20 mouse cellular contexts compared by ENCODE assay signal in the genomic region with DNA sequence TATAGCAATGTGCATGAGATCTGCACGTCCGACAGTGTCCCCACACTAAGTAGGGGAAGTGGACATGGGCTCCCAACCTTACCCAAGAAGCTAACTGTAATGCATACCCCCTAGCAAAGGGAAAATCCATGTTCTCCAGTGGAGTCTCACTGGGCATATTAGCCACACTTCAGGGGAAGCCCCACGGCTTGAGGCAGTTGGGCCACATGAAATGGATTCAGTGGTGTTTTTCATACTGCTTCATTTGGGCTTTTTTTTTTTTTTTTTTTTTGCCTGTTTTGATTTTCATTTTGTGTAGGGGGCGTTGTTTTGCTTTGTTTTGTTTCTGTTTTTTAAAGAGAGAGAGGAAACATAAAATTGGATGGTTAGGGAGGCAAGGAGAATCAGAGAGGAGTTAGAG.
DNase-seq lines count a peak whose midpoint lies in the region; TF ChIP-seq lines count a peak whose summit lies in the region.
"Had no signal": no experiment of that assay in that cellular context is flagged by ENCODE, and none has a peak within 500 bp of the region (broad histone marks: within the 10 kb centered on the region; RNA-seq: fewer than 3 reads in every experiment).

No protein-coding gene starts in this region.

- peak overlapping the region; percentile 100 for H3K27ac ChIP-seq in CH12.LX (ENCODE audit: insufficient read depth, low read depth)
- H3K27ac ChIP-seq: embryonic facial prominence, embryonic 13.5 days; embryonic facial prominence, embryonic 15.5 days; forebrain, embryonic 10.5 days; forebrain, embryonic 12.5 days had no signal

- H3K4me2 ChIP-seq in CH12.LX (ENCODE audit: insufficient read depth, low read depth, poor library complexity, severe bottlenecking), result peak overlapping the region; percentile 95
- H3K4me2 ChIP-seq: embryonic facial prominence, embryonic 13.5 days; embryonic facial prominence, embryonic 15.5 days; forebrain, embryonic 12.5 days had no signal

- peaks cover 9 to 48% of the 10 kb centered on the region in 2 experiments for H3K4me1 ChIP-seq in CH12.LX (ENCODE audit: control insufficient read depth in 1 of 2, insufficient read depth in 2 of 2)
- H3K4me1 ChIP-seq: forebrain, embryonic 12.5 days had no signal

- TF ChIP-seq EP300 in CH12.LX (IDR thresholded peaks at IDR 0.05; ENCODE audit: low read length), result peak; percentile 69

- peaks cover 8% of the 10 kb centered on the region for H3K9me3 ChIP-seq in CH12.LX (replicated peaks; ENCODE audit: low read length)
- H3K9me3 ChIP-seq: embryonic facial prominence, embryonic 13.5 days; embryonic facial prominence, embryonic 15.5 days; forebrain, embryonic 10.5 days; forebrain, embryonic 12.5 days had no signal

- H3K36me3 ChIP-seq in CH12.LX (replicated peaks in 1 of 2; ENCODE audit: control insufficient read depth in 1 of 2, insufficient read depth in 1 of 2, low read length in 1 of 2), result no peaks in the 10 kb centered on the region
- H3K36me3 ChIP-seq: embryonic facial prominence, embryonic 13.5 days; embryonic facial prominence, embryonic 15.5 days; forebrain, embryonic 10.5 days; forebrain, embryonic 12.5 days had no signal

- TF ChIP-seq POLR2A in CH12.LX (IDR thresholded peaks at IDR 0.05; ENCODE audit: low read depth, low read length), result 0 out of 2 replicates have a peak, but pooled peaks have one; percentile 21

- DNase-seq in CD4-positive helper T cell, adult 2 months (ENCODE audit: low read depth, low spot score), result peak; percentile 20
- peak; percentile 77 for DNase-seq in CH12.LX (ENCODE audit: extremely low read depth)
- DNase-seq in naive thymus-derived CD4-positive, alpha-beta T cell, adult 2 months (ENCODE audit: low read depth), result peak; percentile 13
- DNase-seq in thymus, postnatal 25 days, result no peak
- DNase-seq in frontal cortex, postnatal 36 days (ENCODE audit: low spot score in 2 of 2), result no peak
- DNase-seq: adrenal gland, adult 2 months; adrenal gland, postnatal 10 days; adrenal gland, postnatal 25 days; cerebellum, adult 11 months; cerebellum, adult 18-20 months; cerebellum, adult 8-10 months; cerebellum, adult 9-11 months; cerebellum, postnatal 14 days; cerebellum, postnatal 36 days; embryo, embryonic 11 days had no signal

- peak; percentile 42 for TF ChIP-seq RAD21 in CH12.LX (IDR thresholded peaks at IDR 0.05; ENCODE audit: low read depth, low read length)

- in situ Hi-C loops in CH12.LX (cut with MboI; ENCODE audit: low pct_ligation_motif_present, low pct_unique_long_range_greater_than_20kb, low sequenced_read_pairs), result no loop called here

- dilution Hi-C loops in CH12.LX (cut with MboI; ENCODE audit: extremely low pct_ligation_motif_present, extremely low pct_unique_long_range_greater_than_20kb, low sequenced_read_pairs), result no loop called here

- no peaks in the 10 kb centered on the region for H3K79me2 ChIP-seq in CH12.LX (replicated peaks; ENCODE audit: control insufficient read depth, extremely low read depth, insufficient read depth, poor library complexity, severe bottlenecking)

- H3K27me3 ChIP-seq in CH12.LX (replicated peaks), result no peaks in the 10 kb centered on the region
- H3K27me3 ChIP-seq: embryonic facial prominence, embryonic 13.5 days; embryonic facial prominence, embryonic 15.5 days; forebrain, embryonic 12.5 days had no signal

- H3K9ac ChIP-seq in CH12.LX (ENCODE audit: insufficient read depth, low read depth), result 0 out of 2 replicates have a peak overlapping the region, but pooled peaks have one; percentile 68
- H3K9ac ChIP-seq: embryonic facial prominence, embryonic 13.5 days; embryonic facial prominence, embryonic 15.5 days; forebrain, embryonic 12.5 days had no signal

- H3K4me3 ChIP-seq in CH12.LX (replicated peaks in 1 of 3; ENCODE audit: low read depth in 2 of 3, low read length in 2 of 3, poor library complexity in 1 of 3), result peak overlapping the region in 1 of 3 experiments; percentile 39
- H3K4me3 ChIP-seq: embryonic facial prominence, embryonic 13.5 days; embryonic facial prominence, embryonic 15.5 days; erythroblast, embryonic 14.5 days; forebrain, embryonic 10.5 days; forebrain, embryonic 12.5 days had no signal

- TF ChIP-seq CTCF in CH12.LX (conservative IDR thresholded peaks at IDR 0.05 in 1 of 2, IDR thresholded peaks at IDR 0.05 in 1 of 2; ENCODE audit: low read depth in 2 of 2, low read length in 2 of 2), result peak in 1 of 2 experiments; percentile 55; a peak in 2 of 4 replicates

TF ChIP-seq in CH12.LX, 34 proteins besides CTCF, POLR2A, EP300 and RAD21:
- no peak for TF ChIP-seq GABPA (IDR thresholded peaks at IDR 0.05; ENCODE audit: insufficient replicate concordance, low read depth, low read length)
- no peak; the same call in 1 of the 2 replicates for TF ChIP-seq CHD1 (IDR thresholded peaks at IDR 0.05; ENCODE audit: low read depth, low read length)
- TF ChIP-seq NELFE (IDR thresholded peaks at IDR 0.05; ENCODE audit: low read depth, low read length), result no peak
- TF ChIP-seq MXI1 (IDR thresholded peaks at IDR 0.05; ENCODE audit: low read depth, low read length), result no peak
- no peak for TF ChIP-seq NRF1 (IDR thresholded peaks at IDR 0.05; ENCODE audit: low read depth, low read length)
- peak; percentile 74; the same call in 1 of the 2 replicates for TF ChIP-seq MYC (IDR thresholded peaks at IDR 0.05; ENCODE audit: low read depth, low read length)
- no peak for TF ChIP-seq MAFK (IDR thresholded peaks at IDR 0.05; ENCODE audit: insufficient replicate concordance, low read length)
- no peak for TF ChIP-seq KAT2A (IDR thresholded peaks at IDR 0.05; ENCODE audit: insufficient replicate concordance, low read length)
- TF ChIP-seq MEF2A (IDR thresholded peaks at IDR 0.05; ENCODE audit: borderline replicate concordance, low read depth, low read length), result peak; percentile 63
- no peak for TF ChIP-seq USF2 (conservative IDR thresholded peaks at IDR 0.05; ENCODE audit: low read depth, low read length)
- no peak for TF ChIP-seq MAZ (IDR thresholded peaks at IDR 0.05; ENCODE audit: low read depth, low read length)
- TF ChIP-seq POLR2AphosphoS2 (IDR thresholded peaks at IDR 0.05; ENCODE audit: low read depth, low read length), result no peak
- peak; percentile 21; the same call in 1 of the 2 replicates for TF ChIP-seq JUN (IDR thresholded peaks at IDR 0.05; ENCODE audit: insufficient read depth, low read depth, low read length)
- no peak for TF ChIP-seq PAX5 (IDR thresholded peaks at IDR 0.05; ENCODE audit: low read length)
- TF ChIP-seq RCOR1 (conservative IDR thresholded peaks at IDR 0.05; ENCODE audit: low read depth, low read length), result 0 out of 2 replicates have a peak, but pooled peaks have one; percentile 7
- no peak for TF ChIP-seq MAX (IDR thresholded peaks at IDR 0.05; ENCODE audit: low read length)
- TF ChIP-seq ZNF384 (IDR thresholded peaks at IDR 0.05; ENCODE audit: low read depth, low read length), result peak; percentile 99
- TF ChIP-seq ZC3H11A (IDR thresholded peaks at IDR 0.05; ENCODE audit: low read depth, low read length), result no peak
- TF ChIP-seq SMC3 (IDR thresholded peaks at IDR 0.05; ENCODE audit: low read depth, low read length), result peak; percentile 35
- peak; percentile 53 for TF ChIP-seq IRF4 (IDR thresholded peaks at IDR 0.05; ENCODE audit: low read depth, low read length)
- no peak for TF ChIP-seq ZMIZ1 (IDR thresholded peaks at IDR 0.05; ENCODE audit: low read depth, low read length)
- TF ChIP-seq UBTF (IDR thresholded peaks at IDR 0.05; ENCODE audit: low read depth, low read length), result no peak
- no peak; the same call in 1 of the 2 replicates for TF ChIP-seq TBP (conservative IDR thresholded peaks at IDR 0.05; ENCODE audit: low read depth, low read length)
- TF ChIP-seq CHD2 (IDR thresholded peaks at IDR 0.05; ENCODE audit: low read length), result no peak
- peak; percentile 44; the same call in 1 of the 2 replicates for TF ChIP-seq TCF12 (IDR thresholded peaks at IDR 0.05; ENCODE audit: low read depth, low read length)
- no peak for TF ChIP-seq SIN3A (IDR thresholded peaks at IDR 0.05; ENCODE audit: low read length)
- TF ChIP-seq BHLHE40 (IDR thresholded peaks at IDR 0.05; ENCODE audit: low read depth, low read length), result peak; percentile 69
- no peak; the same call in 1 of the 2 replicates for TF ChIP-seq JUND (conservative IDR thresholded peaks at IDR 0.05; ENCODE audit: low read depth, low read length)
- TF ChIP-seq HCFC1 (IDR thresholded peaks at IDR 0.05; ENCODE audit: low read depth, low read length), result peak; percentile 10; the same call in 1 of the 2 replicates
- TF ChIP-seq E2F4 (IDR thresholded peaks at IDR 0.05; ENCODE audit: insufficient replicate concordance, low read depth, low read length), result no peak
- TF ChIP-seq ZKSCAN1 (IDR thresholded peaks at IDR 0.05; ENCODE audit: borderline replicate concordance, low read depth, low read length), result peak; percentile 22; the same call in 1 of the 2 replicates
- TF ChIP-seq USF1 (IDR thresholded peaks at IDR 0.05; ENCODE audit: low read depth, low read length), result no peak
- peak; percentile 75 for TF ChIP-seq ETS1 (conservative IDR thresholded peaks at IDR 0.05; ENCODE audit: low read depth, low read length)
- no peak for TF ChIP-seq ELF1 (IDR thresholded peaks at IDR 0.05; ENCODE audit: low read depth, low read length)

Comparison
In these comparisons a context has a peak if more than half of its experiments do, and no peak if none do; other contexts are left out.
1. DNase-seq: peak in CD4-positive helper T cell, adult 2 months (single experiment), CH12.LX (single experiment) and naive thymus-derived CD4-positive, alpha-beta T cell, adult 2 months (single experiment); none in thymus, postnatal 25 days (single experiment) and frontal cortex, postnatal 36 days (0 of 2).